Mouse (Mus musculus) thymus, postnatal 4 days (tissue): ENCODE measurements around the gene Kmt2c.

ENCODE experiments used
- DNase-seq: peaks from one replicate; pipeline ENCODE4 v3.0.0; 2021

The Kmt2c gene

GRCm38 (mm10) chr5:25498346-25498820 is at the start of gene Kmt2c:
Gene Kmt2c, minus strand, starts transcription at chr5:25498783.
- DNase-seq: peak; percentile 82

GRCm38 (mm10) chr5:25546912-25547311 is 48.3 kb upstream of the Kmt2c start:
- DNase-seq: no peak

- no peak for DNase-seq
These were observed 46.0 kb upstream of the Kmt2c start for GRCm38 (mm10) chr5:25544566-25544965.

GRCm38 (mm10) chr5:25544061-25544460 is 45.5 kb upstream of the Kmt2c start:
- DNase-seq: no peak

GRCm38 (mm10) chr5:25541661-25542060 is 43.1 kb upstream of the Kmt2c start:
- DNase-seq: no peak

GRCm38 (mm10) chr5:25540921-25541320 is 42.3 kb upstream of the Kmt2c start:
- no peak for DNase-seq

- DNase-seq: no peak
These were observed 41.8 kb upstream of the Kmt2c start for GRCm38 (mm10) chr5:25540412-25540811.

- DNase-seq: no peak
These were observed 38.4 kb upstream of the Kmt2c start for GRCm38 (mm10) chr5:25536921-25537409.

- DNase-seq: no peak
These were observed 37.9 kb upstream of the Kmt2c start for GRCm38 (mm10) chr5:25536451-25536850.

- no peak for DNase-seq
These were observed 37.0 kb upstream of the Kmt2c start for GRCm38 (mm10) chr5:25535566-25535965.

GRCm38 (mm10) chr5:25533298-25533697 is 34.7 kb upstream of the Kmt2c start:
- no peak for DNase-seq

- DNase-seq: peak; percentile 51
These were observed 33.9 kb upstream of the Kmt2c start for GRCm38 (mm10) chr5:25532256-25533147.

GRCm38 (mm10) chr5:25530629-25531028 is 32.0 kb upstream of the Kmt2c start:
- DNase-seq: no peak

GRCm38 (mm10) chr5:25529529-25530421 is 31.2 kb upstream of the Kmt2c start:
- peak; percentile 99 for DNase-seq

GRCm38 (mm10) chr5:25528851-25529528 is 30.4 kb upstream of the Kmt2c start:
- DNase-seq: peak; percentile 51

- no peak for DNase-seq
These were observed 29.4 kb upstream of the Kmt2c start for GRCm38 (mm10) chr5:25527971-25528370.

- DNase-seq: peak; percentile 40
These were observed 28.3 kb upstream of the Kmt2c start for GRCm38 (mm10) chr5:25526926-25527325.

GRCm38 (mm10) chr5:25526116-25526515 is 27.5 kb upstream of the Kmt2c start:
- DNase-seq: no peak

GRCm38 (mm10) chr5:25521461-25521860 is 22.9 kb upstream of the Kmt2c start:
- DNase-seq: no peak

- DNase-seq: no peak
These were observed 21.2 kb upstream of the Kmt2c start for GRCm38 (mm10) chr5:25519820-25520219.

GRCm38 (mm10) chr5:25517550-25517949 is 19.0 kb upstream of the Kmt2c start:
- no peak for DNase-seq

- no peak for DNase-seq
These were observed 17.8 kb upstream of the Kmt2c start for GRCm38 (mm10) chr5:25516301-25516895.
